Mouse (Mus musculus): Measurements from ENCODE around the gene Slc4a4. TPM values are rescaled to one million over a fixed set of nuclear protein-coding genes. Genes with fewer than 3 reads are reported as not detected.
"Not testable (repeated sequence)": the region's sequence is repeated elsewhere in the genome, so short reads cannot be mapped to it uniquely, and the experiment has no call there.

The Slc4a4 gene
- polyA plus RNA-seq, 1 experiment, result 3.8 TPM

DNA sequence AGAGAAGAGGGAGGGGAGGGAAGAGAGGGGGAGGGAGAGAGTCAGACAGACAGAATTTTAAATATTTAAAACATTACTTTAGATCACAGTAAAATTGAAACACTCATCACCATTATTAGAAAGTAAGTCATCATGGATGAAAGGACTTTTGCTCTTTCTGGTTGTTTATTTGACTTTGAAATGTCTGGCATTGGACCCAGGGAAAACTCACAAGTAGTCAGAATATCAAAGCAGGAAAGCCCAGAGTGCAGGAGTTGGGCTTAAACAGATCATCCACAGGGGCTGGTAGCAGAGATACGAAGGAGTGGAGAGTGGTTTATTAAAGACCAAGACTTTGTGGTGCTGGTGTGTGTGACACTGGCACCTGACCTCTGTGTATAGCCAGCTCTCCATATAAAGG, 191.1 kb downstream of the Slc4a4 start:
- DNase-seq (ENCODE audit: low spot score), result no peak

DNA sequence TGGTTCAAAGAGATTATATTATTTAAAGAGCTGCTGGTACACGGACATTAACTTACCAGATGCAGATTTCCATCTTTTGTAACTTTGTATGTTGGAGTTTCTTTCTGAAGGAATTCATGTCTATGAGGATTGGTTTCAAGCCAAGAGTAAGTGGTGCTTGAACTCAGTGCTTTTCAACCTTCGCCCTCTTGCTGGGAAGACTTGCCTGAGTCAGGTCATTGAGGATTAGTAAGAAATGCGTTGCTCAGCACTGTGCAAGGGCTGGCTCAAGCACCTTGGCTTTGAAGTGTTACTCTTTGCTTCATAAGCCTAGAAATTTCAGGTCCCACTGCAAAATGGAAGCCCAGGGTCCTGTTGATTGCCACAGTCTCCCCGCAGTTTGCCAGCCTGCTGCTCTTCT, 196.9 kb downstream of the Slc4a4 start:
- no peak for DNase-seq (ENCODE audit: low spot score)

DNA sequence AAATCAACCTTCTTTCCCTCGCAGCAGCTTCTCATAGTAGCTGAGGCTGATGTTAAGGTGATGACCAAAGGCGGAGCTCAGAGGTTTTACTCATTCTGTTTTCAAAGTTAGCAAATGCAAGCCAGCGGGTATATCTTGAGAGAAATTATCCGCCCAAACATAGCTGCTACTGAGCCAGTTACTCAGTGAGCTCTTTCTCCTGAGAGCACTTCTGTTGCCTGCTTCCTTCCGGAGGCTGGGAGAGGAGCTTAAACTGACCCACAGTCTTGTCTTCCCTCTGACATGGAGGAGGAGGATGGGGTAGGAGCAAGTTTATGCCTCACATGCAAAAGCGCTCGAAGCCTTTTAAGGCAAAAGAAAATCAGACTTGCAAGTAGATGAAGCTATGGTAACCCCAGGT, 201.3 kb downstream of the Slc4a4 start:
- no peak for DNase-seq (ENCODE audit: low spot score)

DNA sequence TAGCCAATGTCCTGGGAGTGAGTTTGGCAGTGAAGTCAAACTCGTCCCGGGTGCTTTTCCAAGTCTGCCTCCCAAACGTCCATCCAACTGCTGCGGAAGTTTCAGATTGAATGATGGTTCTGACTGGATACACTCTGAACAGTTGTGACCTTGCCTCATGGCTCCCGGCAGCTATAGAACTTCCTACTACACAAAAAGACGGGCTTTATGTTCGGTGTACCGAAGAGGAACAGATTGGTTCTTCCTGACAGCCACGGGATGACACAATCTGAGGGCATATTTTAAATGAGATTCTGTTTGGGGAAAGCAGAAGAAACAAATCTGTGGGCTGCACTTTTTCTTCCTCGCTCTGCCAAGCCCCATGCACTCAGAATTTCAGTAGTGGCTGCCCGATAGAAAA, 201.8 kb downstream of the Slc4a4 start:
- no peak for DNase-seq (ENCODE audit: low spot score)

DNA sequence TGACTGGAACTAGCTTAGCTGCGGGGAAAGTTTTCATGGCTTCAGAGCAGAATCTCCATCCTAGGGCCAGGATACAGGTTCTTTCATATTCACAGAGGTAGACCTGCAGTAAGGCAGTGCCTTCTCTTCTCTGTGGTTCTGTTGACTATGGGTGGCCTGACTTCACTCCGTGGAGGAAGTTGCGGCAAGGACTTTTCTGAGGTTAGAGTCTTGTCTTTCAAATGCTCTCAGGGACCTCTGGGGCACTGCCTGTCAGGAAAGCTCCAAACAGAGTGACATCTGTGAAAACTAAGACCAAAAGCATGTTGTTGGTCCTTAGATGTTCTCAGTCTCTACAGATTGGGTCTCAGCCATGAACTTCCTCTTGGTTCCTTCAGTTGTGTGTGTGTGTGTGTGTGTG, 203.5 kb downstream of the Slc4a4 start:
- DNase-seq (ENCODE audit: low spot score), result no peak

DNA sequence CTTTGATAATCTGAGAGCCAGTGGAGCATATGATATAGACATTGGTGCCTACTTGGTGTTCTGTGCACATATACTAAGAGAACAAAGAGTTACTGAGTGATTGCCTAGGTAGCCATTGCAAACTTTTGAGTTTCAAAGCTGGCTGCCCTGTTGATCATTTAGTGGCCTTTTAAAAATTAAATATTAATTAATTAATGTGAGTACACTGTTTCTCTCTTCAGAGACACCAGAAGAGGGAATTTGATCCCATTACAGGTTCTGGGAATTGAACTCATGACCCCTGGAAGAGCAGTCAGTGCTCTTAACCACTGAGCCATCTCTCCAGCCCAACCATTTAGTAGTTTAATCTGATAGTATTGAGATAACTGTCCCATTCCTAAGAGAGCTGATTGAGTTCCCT, 209.8 kb downstream of the Slc4a4 start:
- DNase-seq (ENCODE audit: low spot score), result no peak

DNA sequence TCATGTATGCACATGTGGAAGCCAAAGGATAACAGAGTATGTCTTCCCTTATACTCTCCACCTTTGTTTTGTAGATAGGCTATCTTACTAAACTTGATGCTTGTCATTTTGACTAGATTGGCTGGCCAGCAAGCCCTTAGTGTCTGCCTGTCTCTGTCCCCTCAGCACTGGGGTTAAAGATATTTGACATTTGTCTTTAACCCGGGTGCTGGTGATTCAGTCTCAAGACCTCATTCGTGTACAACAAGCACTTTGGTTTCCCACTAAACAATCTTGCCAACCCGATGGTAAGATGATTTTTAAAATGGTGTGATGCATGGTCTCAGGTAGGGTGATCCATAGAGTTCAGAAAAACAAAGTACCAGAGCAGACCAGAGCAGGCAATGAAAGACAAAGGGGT, 210.7 kb downstream of the Slc4a4 start:
- no peak for DNase-seq (ENCODE audit: low spot score)

DNA sequence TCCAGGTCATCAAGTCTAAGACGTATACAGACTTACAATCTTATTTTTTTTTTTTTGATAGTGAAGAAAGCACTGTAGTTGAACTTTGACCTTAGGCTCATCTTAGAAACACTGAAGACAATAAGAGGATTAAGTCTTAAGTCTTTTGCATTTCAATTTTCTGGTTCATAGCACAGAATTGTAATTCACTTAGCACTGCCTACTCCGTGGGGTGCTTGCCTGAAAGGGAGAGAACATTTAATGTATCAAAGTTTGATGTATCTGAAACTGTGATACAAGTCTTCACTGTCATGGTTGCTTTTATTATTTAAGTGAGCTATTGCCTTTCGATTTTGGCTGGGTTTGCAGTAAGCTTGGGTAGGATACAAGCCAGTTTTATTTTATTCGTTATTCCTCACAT, 211.5 kb downstream of the Slc4a4 start:
- no peak for DNase-seq (ENCODE audit: low spot score)

DNA sequence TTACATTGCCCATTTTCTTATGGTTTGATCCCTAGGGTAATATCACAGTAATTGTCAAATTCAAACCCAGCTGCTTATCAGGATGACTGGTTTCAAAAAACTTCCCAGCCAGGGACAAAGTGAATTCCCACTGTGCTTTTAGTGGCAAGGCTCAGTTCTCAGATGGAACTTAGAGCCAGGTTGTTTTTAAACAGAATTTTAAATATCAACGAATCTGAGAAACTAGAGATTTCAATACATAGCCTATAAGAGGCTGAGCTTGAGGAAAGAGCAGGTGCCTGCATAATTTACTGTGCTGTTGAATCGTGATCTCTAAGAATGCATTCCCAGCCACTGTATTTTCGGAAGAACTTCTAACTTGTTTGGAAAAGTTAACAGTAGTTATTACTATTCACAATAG, 213.3 kb downstream of the Slc4a4 start:
- no peak for DNase-seq (ENCODE audit: low spot score)

DNA sequence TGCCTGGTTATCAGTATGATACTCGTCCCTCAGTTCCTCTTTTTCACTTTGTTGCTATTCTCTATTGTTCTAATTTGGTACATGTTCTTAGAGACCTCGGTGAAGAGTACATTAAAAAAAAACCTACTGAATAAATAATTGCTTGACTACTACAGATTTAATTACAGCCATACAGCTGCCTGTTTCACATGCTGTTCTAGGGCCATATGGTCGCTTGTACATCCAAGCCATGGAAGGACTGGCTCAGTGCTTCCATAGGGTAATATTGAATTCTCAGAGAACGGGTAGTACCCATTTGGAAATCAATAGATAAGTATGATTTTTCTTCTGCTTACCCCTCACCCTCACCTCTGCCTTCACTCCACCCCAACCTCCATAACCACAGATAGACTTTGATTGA, 215.9 kb downstream of the Slc4a4 start:
- no peak for DNase-seq (ENCODE audit: low spot score)

DNA sequence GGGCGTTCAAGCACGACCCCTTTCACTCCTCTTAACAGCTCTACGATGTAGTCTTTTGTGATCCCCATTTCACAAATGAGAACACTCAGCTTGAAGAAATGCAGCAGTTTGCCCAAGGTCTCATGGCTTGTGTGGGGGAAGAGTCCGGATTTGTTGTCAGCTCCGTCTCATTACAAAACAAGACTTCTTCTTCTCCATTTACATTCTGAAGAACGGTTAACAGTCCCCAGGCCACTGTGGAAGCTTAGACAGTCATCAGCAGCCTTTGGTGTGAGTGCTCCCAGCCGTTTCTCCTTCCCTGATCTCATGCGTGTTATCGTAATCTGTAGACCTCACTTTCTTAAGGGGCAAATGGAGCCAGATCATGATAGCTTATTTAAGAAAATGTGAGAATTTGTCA, 218.7 kb downstream of the Slc4a4 start:
- DNase-seq (ENCODE audit: low spot score), result no peak

DNA sequence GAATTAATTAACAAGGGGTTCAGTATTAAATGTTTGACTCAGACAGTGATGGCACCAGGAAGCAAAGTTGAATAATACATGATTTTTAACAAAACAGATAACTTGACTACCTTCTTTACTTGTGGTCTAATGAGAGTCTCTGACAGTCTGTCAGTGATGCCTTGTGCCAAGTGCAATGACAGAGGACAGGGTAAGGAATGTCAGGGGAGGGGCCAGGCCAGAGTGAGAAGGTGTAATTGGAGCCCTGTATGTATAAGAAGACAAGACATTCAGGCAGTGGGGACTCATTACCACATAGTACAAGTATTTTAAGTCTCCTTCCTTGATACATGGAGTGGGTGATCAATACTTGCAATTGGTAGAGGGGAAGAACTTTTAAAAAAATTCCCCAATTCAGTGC, 219.6 kb downstream of the Slc4a4 start:
- DNase-seq (ENCODE audit: low spot score), result no peak

DNA sequence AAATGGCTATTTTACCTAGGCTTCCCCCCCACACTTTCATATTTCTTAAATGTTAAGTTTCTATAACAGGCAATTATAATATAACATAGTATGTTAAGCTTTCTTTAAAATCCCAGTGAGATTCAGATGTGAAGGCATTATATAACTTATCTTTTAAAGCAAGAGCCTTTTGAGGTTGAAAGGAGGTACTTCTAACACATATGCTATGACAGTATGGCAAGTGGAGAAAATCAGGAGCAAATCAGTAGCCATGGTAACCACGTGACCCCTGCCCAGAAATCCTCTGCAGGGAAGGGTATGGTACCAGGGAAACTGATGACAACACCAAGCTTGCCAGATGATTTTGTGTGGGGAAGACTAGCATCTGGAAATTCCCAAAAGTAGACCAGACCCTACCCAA, 222.2 kb downstream of the Slc4a4 start:
- no peak for DNase-seq (ENCODE audit: low spot score)

DNA sequence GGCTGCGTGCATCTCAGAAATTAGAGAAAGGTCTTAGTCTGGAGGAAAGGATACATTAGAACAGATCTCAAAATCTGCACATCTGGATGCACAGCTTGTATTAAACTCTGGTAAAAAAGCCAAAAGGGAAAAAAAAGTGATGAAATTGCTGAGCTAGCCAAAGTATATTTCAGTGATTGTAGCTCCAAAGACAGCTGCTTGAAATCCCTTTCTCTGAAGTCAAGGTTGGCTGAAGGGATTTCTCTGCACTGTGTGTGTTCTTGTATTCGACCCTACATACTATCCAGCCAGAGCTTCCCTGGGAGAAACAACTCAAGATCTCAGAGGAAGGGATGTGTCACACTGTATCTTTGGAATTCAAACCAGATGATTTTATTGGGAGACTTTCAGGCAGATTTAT, 223.2 kb downstream of the Slc4a4 start:
- DNase-seq (ENCODE audit: low spot score), result no peak

DNA sequence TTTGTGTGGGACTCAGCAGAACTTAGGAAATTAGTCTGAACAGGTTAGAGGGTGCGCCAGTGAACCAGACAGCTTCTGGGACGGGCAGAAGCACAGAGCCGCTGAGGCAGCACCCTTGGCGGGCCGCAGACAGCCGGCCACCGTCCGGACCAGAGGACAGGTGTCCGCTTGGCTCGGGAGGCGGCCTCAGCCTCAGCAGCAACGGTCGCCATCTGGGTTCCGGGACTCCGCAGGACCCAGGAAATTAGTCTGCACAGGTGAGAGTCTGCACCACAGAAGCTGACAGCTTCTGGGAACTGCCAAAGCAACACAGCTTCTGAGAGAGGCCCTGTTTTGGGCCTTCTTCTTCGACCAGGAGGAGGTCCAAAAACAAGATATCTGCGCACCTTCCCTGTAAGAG, 225.4 kb downstream of the Slc4a4 start:
- DNase-seq (ENCODE audit: low spot score), result not testable (repeated sequence)

DNA sequence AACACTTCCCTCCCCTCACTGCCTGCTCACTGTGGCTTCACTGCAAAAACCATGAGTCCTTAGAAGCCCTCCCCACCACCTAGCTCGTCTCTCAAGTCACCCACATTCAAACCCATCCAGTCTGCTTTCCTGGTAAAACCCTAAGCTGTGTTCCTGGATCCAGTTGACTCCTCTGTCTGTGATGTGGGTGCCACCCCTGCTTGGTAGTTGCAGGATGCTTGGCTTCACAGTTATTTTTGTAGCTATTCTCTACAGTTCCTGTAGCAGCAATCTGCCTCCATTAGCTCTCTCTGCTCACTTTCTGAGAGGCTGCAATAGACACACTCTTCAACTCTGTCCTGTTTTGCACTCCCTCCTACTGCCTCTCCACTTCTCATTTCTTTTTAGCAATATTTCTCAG, 234.3 kb downstream of the Slc4a4 start:
- DNase-seq (ENCODE audit: low spot score), result no peak

DNA sequence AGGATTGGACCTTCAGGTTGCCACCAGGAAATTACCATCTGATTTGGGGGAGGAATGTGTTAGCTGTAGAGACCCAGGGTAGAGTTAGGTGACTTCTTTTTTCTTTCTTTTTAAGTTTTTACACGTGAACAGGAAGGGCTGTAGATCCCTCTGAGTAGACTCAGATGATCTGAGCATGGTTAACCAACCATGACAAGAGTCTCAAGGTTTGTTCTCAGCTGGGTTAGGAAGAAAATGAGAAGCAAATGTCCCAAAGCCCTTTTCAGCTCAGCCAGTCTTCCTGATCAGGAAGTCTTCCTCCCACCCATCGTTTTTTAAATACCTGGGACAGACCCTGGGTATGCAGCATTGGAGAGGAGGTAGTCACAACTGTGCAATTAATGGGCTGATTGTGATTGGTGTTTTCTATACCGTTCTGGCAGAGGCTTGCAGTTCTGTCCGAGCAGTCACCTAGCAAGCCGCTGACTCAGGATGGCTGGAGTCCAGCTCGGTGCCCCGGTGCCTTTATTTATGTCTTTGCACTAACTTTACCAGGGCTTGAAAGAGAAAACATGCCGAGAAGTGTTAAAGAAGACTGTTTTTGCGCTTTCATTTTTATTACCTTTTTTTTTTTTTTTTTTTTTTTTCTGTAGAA, 236.8 kb downstream of the Slc4a4 start:
- DNase-seq (ENCODE audit: low spot score), result no peak

DNA sequence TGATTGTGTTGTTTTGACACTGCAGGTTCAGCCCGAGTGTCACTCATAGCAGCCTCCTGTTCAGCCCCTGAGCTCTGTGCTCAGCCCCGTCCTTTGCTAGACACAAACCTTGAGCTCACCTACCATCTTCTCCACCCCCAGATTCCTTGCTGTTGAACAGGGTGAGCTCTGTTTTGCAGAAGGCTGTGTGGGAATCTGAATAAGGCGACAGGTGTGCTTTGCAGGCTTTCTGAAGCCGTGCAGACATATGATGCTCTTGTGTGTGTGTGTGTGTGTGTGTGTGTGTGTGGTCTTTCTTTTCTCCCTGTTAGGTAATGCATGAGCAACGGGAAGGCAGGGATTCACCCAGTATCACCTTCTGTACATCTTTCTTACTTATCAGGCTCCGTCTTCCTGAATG, 241.6 kb downstream of the Slc4a4 start:
- DNase-seq (ENCODE audit: low spot score), result no peak

DNA sequence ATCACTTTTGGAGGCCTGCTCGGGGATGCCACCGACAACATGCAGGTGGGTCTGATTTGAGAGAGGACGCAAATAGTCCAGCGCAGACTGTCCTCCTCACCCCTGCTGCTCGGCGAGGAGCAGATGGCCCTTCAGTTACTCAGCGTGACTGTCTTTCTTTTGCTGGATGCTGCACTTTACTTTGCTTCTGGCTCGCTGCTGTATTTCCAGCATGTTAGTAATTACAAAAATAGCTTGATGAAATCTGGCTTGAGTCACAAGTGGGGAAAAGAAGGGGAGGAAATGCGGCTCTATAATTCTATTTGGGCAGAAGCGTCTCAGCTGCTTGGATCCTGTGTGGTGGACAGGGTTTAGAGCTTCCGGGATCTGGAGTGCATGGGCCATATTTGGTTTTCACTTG, 249.2 kb downstream of the Slc4a4 start:
- no peak for DNase-seq (ENCODE audit: low spot score)

DNA sequence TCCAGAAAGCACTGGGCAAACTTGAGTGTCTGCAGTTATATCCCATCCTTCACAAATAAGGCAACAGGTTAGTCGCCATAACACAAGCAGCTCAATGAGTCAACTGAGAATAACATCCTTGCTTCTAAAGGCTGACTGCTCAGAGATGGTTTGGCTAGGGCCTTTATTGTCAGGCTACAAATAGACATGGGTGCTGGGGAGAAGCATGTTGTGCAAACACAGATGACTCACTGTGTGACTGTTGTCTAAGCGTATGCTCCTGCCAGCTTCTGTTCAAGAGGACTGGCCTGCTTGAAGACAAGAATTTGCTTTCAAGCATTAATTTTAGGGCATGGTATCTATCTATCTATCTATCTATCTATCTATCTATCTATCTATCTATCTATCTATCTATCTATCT, 253.5 kb downstream of the Slc4a4 start:
- DNase-seq (ENCODE audit: low spot score), result no peak

DNA sequence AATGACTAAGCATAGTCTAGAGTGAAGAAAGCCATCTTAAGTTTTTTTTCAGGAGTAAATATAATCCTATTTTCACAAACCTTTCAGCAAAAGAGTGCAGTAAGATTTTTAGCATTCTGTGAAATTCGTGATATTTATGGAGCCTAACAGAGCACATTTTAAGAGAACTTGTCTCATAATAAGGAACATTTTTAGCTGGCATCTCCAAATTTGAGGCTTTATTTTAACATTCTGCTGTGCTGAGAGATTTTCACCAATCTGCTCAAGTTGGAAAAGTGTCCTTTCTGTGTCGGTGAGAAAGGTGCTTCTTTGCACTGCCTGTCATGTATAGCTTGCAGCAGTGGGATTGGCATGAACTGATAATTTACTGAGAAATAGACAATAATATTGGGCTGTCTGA, 255.1 kb downstream of the Slc4a4 start:
- DNase-seq (ENCODE audit: low spot score), result no peak

DNA sequence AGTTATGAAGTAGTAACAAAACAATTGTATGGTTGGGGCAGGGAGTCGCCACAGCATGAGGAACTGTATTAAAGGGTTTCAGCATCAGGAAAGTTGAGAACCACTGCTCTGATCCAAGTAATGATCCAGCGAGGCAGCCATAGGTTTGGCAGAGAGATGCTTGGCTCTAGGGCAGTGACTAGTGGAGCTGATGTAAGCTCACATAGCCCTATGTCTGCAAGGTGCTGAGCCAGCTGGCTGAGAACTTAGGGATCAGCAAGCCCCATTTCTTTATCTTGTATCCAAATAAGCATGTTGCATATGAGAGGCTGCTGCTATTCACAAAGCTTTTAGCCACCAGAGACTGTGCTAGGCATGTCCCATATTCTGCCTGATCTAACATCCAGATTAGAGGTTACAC, 259.7 kb downstream of the Slc4a4 start:
- no peak for DNase-seq (ENCODE audit: low spot score)

DNA sequence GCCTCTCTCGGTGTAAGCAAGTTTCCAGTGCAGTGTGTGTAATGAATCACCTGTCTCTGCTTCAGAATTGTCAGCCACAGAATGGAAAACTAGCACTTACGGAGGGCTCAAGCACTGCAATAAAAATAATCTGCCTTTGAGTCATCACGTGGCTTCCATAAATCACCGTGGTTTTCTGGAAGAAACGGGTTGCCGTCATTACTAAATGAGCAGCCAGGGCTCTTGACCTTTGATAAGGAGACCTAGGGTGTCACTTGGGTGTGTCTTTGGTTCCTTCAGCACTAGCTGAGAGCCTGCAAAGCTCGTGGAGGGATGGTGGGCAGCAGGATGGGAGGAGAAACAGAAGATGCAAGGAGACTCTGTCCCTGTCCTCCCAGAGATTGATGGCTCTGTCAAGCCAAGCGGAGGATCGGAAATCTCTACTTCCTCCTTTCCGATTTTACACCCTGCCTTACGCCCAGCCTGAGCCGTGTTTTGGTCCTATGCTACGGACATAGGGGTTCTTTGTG, 260.7 kb downstream of the Slc4a4 start:
- no peak for DNase-seq (ENCODE audit: low spot score)

DNA sequence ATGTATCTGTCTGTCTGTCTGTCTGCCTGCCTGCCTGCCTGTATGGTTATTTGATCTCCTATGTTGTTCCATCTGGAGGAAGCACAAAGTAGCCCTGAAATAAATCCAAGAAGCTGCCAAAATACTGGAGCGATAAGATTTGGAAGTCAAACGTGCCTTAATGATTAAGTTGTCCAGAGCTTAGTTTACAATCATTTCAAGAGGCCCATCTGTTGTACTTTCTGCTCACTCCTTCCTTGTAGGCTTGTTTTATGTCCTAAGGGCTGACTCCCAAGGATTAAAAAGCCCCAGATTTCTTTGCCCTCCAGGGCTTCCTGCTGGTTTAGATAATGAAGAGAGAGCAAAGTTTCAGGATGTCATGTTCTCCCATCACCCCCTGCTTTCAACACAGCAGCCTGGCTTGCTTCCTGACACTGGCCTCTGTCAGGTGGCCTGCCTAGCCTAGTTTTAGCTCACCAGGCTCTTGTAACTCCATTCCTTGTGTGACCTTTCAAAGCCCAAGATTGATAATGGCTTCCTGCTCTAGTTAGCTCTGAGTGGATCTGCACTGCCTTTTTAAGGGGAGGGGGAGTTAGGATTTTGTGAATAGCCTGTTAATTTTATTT, 262.9 kb downstream of the Slc4a4 start:
- DNase-seq (ENCODE audit: low spot score), result no peak
